Mouse (Mus musculus) urinary bladder, postnatal 4 days (tissue): ENCODE results near the gene Nell1.

Experiments used
- DNase-seq, 2 experiments: peaks; one replicate each; pipeline ENCODE4 v3.0.0; 2021 to 2022; ENCODE audit warnings: low spot score in 2 of 2

Gene Nell1

GRCm38 (mm10) chr7:50549572-50549971 lies 574.9 kb downstream of the Nell1 start:
- DNase-seq = no peak

- DNase-seq = no peak
These were observed 576.8 kb downstream of the Nell1 start for GRCm38 (mm10) chr7:50551426-50551825.

- no peak for DNase-seq
These were observed 588.0 kb downstream of the Nell1 start for GRCm38 (mm10) chr7:50562708-50563107.

- no peak for DNase-seq
These were observed 599.2 kb downstream of the Nell1 start for GRCm38 (mm10) chr7:50573841-50574240.

- DNase-seq = no peak
These were observed 614.2 kb downstream of the Nell1 start for GRCm38 (mm10) chr7:50588642-50589424.

GRCm38 (mm10) chr7:50598890-50599289 lies 624.2 kb downstream of the Nell1 start, which contains the start of gene 4933405O20Rik:
Gene 4933405O20Rik, plus strand, starts transcription at chr7:50599190.
- no peak for DNase-seq

- DNase-seq = no peak
These were observed 639.4 kb downstream of the Nell1 start for GRCm38 (mm10) chr7:50614101-50614500.

- DNase-seq = no peak
These were observed 654.5 kb downstream of the Nell1 start for GRCm38 (mm10) chr7:50629186-50629585.

- no peak for DNase-seq
These were observed 658.5 kb downstream of the Nell1 start for GRCm38 (mm10) chr7:50633147-50633546.

- DNase-seq = no peak
These were observed 697.6 kb downstream of the Nell1 start for GRCm38 (mm10) chr7:50672266-50672665.

- no peak for DNase-seq
These were observed 700.8 kb downstream of the Nell1 start for GRCm38 (mm10) chr7:50675444-50675843.

- no peak for DNase-seq
These were observed 702.8 kb downstream of the Nell1 start for GRCm38 (mm10) chr7:50677511-50677910.

- DNase-seq = no peak
These were observed 711.7 kb downstream of the Nell1 start for GRCm38 (mm10) chr7:50686337-50686736.

- no peak for DNase-seq
These were observed 750.5 kb downstream of the Nell1 start for GRCm38 (mm10) chr7:50725166-50725565.

GRCm38 (mm10) chr7:50730951-50731350 lies 756.3 kb downstream of the Nell1 start:
- DNase-seq = no peak

GRCm38 (mm10) chr7:50755516-50755915 lies 780.9 kb downstream of the Nell1 start:
- no peak for DNase-seq

GRCm38 (mm10) chr7:50756409-50756808 lies 781.7 kb downstream of the Nell1 start:
- no peak for DNase-seq

- no peak for DNase-seq
These were observed 798.9 kb downstream of the Nell1 start for GRCm38 (mm10) chr7:50773516-50773915.

- DNase-seq = no peak
These were observed 806.4 kb downstream of the Nell1 start for GRCm38 (mm10) chr7:50781105-50781504.

GRCm38 (mm10) chr7:50783652-50784051 lies 809.0 kb downstream of the Nell1 start:
- DNase-seq = no peak

- no peak for DNase-seq
These were observed 851.5 kb downstream of the Nell1 start for GRCm38 (mm10) chr7:50826180-50826579.

- DNase-seq = no peak
These were observed 858.1 kb downstream of the Nell1 start for GRCm38 (mm10) chr7:50832799-50833198.

- no peak for DNase-seq
These were observed 868.0 kb downstream of the Nell1 start for GRCm38 (mm10) chr7:50842646-50843045.

GRCm38 (mm10) chr7:50847921-50848320 lies 873.3 kb downstream of the Nell1 start:
- no peak for DNase-seq
